Mouse (Mus musculus) cerebellum, postnatal 4 days (tissue): ENCODE results near the gene Ccnd2.

Source experiments
- DNase-seq, 2 experiments: peaks; one replicate each; pipeline ENCODE4 v3.0.0; 2022; ENCODE audit warnings: low spot score in 2 of 2, mixed read lengths in 1 of 2

Ccnd2 gene

GRCm38 (mm10) chr6:127108368-127109060, 43.5 kb downstream of the Ccnd2 start:
- DNase-seq: no peak

GRCm38 (mm10) chr6:127107413-127107812, 44.6 kb downstream of the Ccnd2 start:
- DNase-seq: no peak

GRCm38 (mm10) chr6:127106726-127107125, 45.3 kb downstream of the Ccnd2 start:
- DNase-seq: no peak

GRCm38 (mm10) chr6:127106189-127106588, 45.8 kb downstream of the Ccnd2 start:
- DNase-seq: no peak

GRCm38 (mm10) chr6:127105107-127105506, 46.9 kb downstream of the Ccnd2 start:
- peak; percentile 45 to 68 for DNase-seq

- no peak for DNase-seq
Observed at GRCm38 (mm10) chr6:127104396-127105029, 47.5 kb downstream of the Ccnd2 start.

- DNase-seq: no peak
Observed at GRCm38 (mm10) chr6:127103506-127104275, 48.3 kb downstream of the Ccnd2 start.

GRCm38 (mm10) chr6:127094565-127094964, 57.4 kb downstream of the Ccnd2 start:
- no peak for DNase-seq

- DNase-seq: peak in 1 of 2 experiments; percentile 49
Observed at GRCm38 (mm10) chr6:127086739-127087138, 65.3 kb downstream of the Ccnd2 start.

GRCm38 (mm10) chr6:127081820-127082219, 70.2 kb downstream of the Ccnd2 start:
- DNase-seq: no peak

GRCm38 (mm10) chr6:127079867-127080731, 71.9 kb downstream of the Ccnd2 start:
- peak; percentile 51 to 74 for DNase-seq
